Mouse (Mus musculus): ENCODE measurements around the gene Aqr.

Gene Aqr

DNA sequence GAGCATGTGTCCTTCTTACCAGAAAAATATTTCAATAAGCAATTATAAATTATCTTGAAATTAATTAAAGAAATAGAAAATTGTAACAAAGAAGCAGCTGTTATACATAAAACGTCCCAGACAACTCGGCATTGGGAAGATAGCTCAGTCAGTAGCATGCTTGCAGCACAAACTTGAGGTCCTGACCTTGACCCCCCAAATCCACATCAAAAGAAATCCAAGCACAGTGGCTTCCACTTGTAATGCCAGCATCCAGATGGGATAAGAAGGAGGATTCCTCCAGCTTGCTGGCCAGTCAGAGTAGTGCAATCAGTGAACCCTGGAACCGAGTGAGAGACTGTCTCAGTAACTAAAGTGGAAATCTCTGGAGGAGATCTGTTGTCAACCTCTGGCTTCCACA is 120.6 kb downstream of the Aqr start:
- in situ Hi-C loops (cut with MboI; ENCODE audit: low sequenced_read_pairs), result no loop called here

DNA sequence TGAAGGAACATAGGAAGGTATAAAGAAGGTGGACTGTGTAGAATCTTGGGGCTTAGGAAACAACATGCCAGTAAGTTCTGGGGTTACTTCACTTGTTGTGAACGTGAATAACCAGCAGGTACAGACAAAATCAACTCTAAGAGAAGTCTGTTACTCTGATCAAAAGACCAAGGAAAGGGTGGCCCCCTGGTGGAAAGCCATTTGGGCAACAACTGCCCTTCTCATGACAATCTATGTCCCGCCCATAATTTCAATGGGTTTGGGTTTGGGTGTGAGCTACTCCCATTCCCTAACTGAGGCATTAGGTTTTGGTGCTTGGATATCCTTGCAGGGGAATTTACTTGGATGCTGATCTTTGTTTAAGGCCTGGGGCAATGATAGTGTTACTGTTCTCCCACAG is 122.8 kb downstream of the Aqr start:
- in situ Hi-C loops (cut with MboI; ENCODE audit: low sequenced_read_pairs), result no loop called here

DNA sequence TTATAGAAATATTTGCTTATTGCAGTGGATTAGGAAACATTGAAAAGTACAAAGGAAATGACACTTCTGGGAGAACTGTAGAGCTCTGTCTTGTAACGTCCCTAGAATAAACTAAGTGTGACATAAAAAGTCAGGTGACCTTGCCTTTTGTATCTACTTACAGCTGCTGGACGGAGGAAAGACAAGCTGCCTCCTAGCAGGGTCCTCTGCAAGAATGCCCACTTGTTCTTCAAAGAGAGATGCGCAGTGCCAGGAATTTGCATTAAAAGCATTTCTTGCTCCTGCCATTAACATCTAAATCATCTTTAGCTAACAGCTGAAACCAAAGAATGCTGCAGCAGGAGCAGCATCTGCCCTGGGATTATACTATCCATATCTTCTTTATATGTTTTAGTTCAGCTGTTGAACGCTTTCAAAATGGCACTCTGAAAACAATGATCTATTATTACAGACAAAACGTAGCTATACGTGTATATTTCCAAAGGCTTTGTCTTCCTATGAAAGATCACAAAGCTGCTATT is 126.7 kb downstream of the Aqr start:
- in situ Hi-C loops (cut with MboI; ENCODE audit: low sequenced_read_pairs), result no loop called here

DNA sequence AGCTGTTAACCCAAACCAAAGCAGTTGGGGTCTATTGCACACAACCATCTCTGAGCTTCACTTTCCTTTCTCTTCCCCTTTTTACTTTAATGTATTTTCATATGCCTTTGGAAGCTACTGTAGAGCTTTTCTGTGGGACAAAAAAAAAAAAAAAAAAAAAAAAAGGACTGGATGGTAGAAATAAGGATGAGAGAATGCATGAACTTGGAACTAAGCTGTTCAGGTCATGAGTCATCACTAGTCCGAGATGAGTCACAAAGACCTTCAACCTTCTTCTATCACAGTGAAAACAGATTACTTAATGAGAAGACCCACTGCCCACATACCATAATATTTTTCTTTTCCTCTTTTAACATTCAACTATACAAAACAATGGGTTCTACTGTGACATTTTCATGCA is 127.2 kb downstream of the Aqr start:
- in situ Hi-C loops (cut with MboI; ENCODE audit: low sequenced_read_pairs), result no loop called here

DNA sequence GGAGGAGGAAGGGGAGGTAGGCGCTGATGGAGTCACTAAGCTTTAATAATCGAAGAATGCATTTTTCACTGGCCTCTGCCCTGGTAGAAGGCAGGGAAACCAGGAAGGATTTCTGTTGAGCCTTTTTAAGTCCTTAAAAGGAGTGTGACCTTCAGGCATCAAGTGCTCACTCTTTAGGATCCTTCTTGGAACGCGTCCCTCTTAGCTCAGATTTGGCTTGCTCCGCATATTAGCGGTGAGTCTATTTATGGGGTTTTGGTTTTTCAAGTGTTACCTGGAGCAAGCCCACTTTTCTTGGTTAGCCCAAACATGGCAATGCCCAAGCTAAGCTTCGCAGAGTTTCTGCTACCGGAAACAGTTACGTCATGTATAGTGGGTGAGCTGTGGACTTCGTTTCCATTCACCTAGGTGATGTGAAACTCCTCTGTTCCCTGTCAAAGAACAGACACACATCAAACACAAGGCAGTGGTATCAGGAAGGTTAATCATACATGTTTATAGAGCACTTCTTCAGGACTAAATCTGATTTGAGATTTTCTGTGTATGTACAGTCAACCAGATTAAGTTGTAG is 128.5 kb downstream of the Aqr start:
- in situ Hi-C loops (cut with MboI; ENCODE audit: low sequenced_read_pairs), result no loop called here

DNA sequence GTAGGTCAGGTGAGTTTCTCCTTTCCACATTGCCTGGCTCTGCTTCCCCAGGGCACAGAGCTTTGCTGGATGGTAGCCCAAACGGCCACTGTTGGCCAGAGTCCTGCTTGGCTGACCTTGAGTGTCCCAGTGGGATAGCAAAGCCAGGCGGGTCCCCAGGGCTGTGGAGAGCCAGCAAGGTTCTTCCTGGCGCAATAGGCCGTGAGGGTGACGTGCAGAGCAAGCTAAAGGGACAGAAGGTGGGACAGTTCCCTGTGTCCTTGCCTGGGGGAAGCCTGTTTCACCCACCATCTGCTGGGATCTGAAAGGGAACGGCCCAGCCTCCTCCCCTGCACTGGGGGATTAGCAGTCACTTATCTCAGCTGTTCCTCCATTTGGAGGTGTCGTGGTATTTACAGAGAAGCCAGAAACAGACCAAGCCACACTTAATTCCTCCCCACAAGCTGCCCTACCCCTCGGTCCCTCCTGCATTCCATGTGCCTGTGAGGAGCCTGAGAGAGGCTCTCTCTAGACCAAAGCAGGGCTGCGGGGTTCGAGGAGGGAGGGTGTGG is 129.4 kb downstream of the Aqr start:
- in situ Hi-C loops (cut with MboI; ENCODE audit: low sequenced_read_pairs), result no loop called here

DNA sequence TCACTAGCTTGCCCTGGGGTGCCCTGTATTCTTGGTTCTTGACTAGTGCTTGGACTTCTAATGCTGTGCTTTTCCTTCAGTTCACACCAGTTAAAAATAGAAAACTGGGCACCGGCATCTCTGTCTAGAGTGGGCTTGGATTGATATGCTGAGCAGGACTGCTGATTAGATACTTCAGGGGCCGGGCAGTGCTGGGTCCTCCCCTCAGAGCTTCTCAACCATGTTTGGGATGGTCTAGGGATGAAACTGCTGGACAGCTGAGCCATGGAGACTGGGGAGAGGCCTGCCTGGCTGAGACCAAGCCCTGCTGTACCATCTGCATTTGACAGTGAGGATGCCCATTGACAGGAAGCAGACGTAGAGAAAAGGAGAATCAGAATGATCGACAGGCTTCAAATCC is 132.7 kb downstream of the Aqr start:
- in situ Hi-C loops (cut with MboI; ENCODE audit: low sequenced_read_pairs), result no loop called here

DNA sequence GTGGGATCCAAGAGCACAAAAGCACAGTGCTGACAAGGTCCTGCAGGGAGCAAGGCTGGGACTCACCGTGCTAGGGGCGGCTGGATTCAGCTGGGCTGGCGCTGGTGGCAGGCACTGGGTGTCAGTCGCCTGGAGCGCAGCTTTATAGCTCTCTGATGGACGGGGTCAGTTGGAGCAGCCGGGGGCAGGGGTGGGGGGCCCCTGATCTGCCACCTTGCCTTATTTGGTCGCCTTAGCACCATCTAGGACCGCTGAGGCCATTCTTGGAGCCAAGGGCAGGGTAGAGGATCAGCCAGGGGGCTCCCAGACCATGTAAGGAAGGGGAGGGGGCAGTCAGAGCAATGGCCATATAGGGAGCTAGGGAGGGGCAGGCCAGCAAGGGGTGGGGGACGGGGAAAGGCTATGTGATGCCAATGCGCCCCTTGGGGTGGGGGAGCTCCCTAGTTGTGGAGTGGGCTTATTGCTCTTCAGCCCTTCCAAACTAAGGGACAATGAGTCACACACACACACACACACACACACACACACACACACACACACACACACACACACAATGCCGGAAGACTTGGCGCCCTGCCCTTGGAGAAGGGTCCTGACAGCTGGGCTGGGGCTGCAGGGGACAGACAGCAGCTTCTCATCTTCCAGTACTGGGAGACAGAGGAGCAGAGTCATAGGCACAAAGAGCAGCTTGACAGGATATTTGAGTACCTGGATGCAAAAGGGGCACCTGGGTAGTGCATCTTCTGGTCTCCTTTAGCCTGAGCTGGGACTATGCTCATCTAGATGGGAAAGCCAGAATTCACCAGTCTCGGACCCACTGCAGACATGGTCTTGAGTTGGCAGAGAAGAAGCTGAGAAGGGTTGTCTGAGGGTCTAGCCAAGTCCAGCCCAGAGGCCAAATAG is 133.9 kb downstream of the Aqr start, which contains the start of gene Actc1:
TSS of gene Actc1 (minus strand) at position 853 of the 903 bp plus-strand sequence.
- in situ Hi-C loops (cut with MboI; ENCODE audit: low sequenced_read_pairs), result no loop called here

DNA sequence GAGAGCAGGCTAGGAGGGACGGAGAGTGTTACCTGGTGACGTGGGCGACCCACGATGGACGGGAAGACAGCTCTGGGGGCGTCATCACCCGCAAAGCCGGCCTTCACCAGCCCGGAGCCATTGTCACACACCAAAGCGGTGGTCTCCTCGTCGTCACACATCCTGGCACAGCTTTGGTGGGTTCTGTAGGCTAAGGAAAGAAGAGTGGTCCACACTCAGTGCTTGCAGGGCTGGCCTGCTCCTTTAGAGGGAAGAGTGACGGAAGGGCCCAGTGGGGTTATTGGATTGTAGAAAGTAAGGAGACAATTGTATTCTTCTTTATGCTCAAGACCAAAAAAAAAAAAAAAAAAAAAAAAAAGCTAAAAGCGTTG is 135.0 kb downstream of the Aqr start:
- in situ Hi-C loops (cut with MboI; ENCODE audit: low sequenced_read_pairs), result no loop called here
